Mouse (Mus musculus) hindbrain, embryonic 10.5 days (tissue): Measurements from ENCODE around the gene Fbxl7. TPM values are rescaled to one million over a fixed set of nuclear protein-coding genes. Genes with fewer than 3 reads are reported as not detected.

Experiments used
- DNase-seq: peaks from one replicate; pipeline ENCODE4 v3.0.0-alpha.2; 2017; ENCODE audit warnings: low spot score
- H3K27ac ChIP-seq: fragments of 300-500 bp; sonication (generic); 2 replicates; pipeline ENCODE4 v1.5.1; 2016; ENCODE audit warnings: mild to moderate bottlenecking, moderate library complexity
- H3K27me3 ChIP-seq: fragments of 300-500 bp; sonication (generic); 2 replicates; pipeline ENCODE4 v1.6.1; 2016; ENCODE audit warnings: mild to moderate bottlenecking; ENCODE audit not compliant: poor library complexity, insufficient read depth, severe bottlenecking
- H3K36me3 ChIP-seq: fragments of 300-500 bp; sonication (generic); 2 replicates; pipeline ENCODE4 v1.6.1; 2016; ENCODE audit warnings: mild to moderate bottlenecking, moderate library complexity
- H3K4me1 ChIP-seq: fragments of 300-500 bp; sonication (generic); replicated peaks from 2 replicates; pipeline ENCODE4 v1.6.1; 2016; ENCODE audit warnings: mild to moderate bottlenecking
- H3K4me3 ChIP-seq: fragments of 300-500 bp; sonication (generic); 2 replicates; pipeline ENCODE4 v1.5.1; 2016; ENCODE audit warnings: mild to moderate bottlenecking, moderate library complexity
- H3K9me3 ChIP-seq: fragments of 300-500 bp; sonication (generic); 2 replicates; pipeline ENCODE4 v1.6.1; 2016; ENCODE audit warnings: mild to moderate bottlenecking, moderate library complexity
- WGBS: fragments of 180-500 bp; shearing (Covaris S2); methylation state at CpG from one replicate; pipeline ENCODE4 v1.1.7; 2016; 5-methylcytosine and 5-hydroxymethylcytosine counted together
- polyA plus RNA-seq: library from polyadenylated mRNA; unstranded; fragments of >200 nt; fragmentation: Nextera tagmentation; extraction: Ambion mirVana; gene quantifications from 2 replicates; pipeline ENCODE4 v1.2.1, GENCODE M21; 2016

Fbxl7 gene
- polyA plus RNA-seq, 1 experiment from 2014 or later = 13.8 TPM

DNA sequence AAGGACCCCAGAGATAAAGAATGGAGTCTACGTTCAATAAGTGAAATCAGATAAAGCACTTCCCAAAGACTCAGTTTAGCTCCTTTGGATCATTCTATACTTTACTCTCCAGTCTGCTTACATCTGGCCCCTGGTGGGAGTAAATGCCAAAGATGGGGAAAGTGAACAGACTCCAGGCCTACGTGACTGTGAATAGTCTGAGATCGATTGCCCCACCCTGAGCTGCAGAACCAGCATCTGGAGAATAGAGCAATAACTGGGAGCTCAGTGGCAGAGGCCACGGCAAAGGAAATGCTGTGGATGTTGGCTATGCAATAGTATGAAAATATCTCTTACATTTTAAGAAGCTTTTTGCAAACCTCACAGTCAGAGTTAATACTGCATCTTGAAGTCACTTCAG is 394.4 kb downstream of the Fbxl7 start:
- peaks cover 8% of the 10 kb centered on the region for H3K9me3 ChIP-seq
- H3K4me1 ChIP-seq = no peaks in the 10 kb centered on the region
- H3K36me3 ChIP-seq = no peaks in the 10 kb centered on the region
- WGBS = 76% methylated on average over 4 of the region's 4 CpGs
- H3K4me3 ChIP-seq = no peak overlapping the region
- H3K27ac ChIP-seq = no peak overlapping the region
- no peaks in the 10 kb centered on the region for H3K27me3 ChIP-seq
- no peak for DNase-seq
